Mouse (Mus musculus): ENCODE results near the gene Tmem132b.

Tmem132b gene

GRCm38 (mm10) chr5:125676025-125676623, 144.6 kb downstream of the Tmem132b start:
- no peak for DNase-seq (ENCODE audit: low spot score)

- DNase-seq (ENCODE audit: low spot score) = no peak
Measured at GRCm38 (mm10) chr5:125680889-125681288, 149.3 kb downstream of the Tmem132b start.

GRCm38 (mm10) chr5:125683491-125683890, 151.9 kb downstream of the Tmem132b start:
- no peak for DNase-seq (ENCODE audit: low spot score)

- no peak for DNase-seq (ENCODE audit: low spot score)
Measured at GRCm38 (mm10) chr5:125685681-125686331, 154.2 kb downstream of the Tmem132b start.

GRCm38 (mm10) chr5:125692538-125692937, 161.0 kb downstream of the Tmem132b start:
- DNase-seq (ENCODE audit: low spot score) = no peak

GRCm38 (mm10) chr5:125699395-125699794, 167.8 kb downstream of the Tmem132b start:
- DNase-seq (ENCODE audit: low spot score) = no peak

GRCm38 (mm10) chr5:125700234-125700633, 168.7 kb downstream of the Tmem132b start:
- DNase-seq (ENCODE audit: low spot score) = no peak

GRCm38 (mm10) chr5:125705379-125705778, 173.8 kb downstream of the Tmem132b start:
- no peak for DNase-seq (ENCODE audit: low spot score)

- DNase-seq (ENCODE audit: low spot score) = no peak
Measured at GRCm38 (mm10) chr5:125709160-125709559, 177.6 kb downstream of the Tmem132b start.

- DNase-seq (ENCODE audit: low spot score) = no peak
Measured at GRCm38 (mm10) chr5:125726815-125727214, 195.2 kb downstream of the Tmem132b start.

- no peak for DNase-seq (ENCODE audit: low spot score)
Measured at GRCm38 (mm10) chr5:125727436-125727835, 195.9 kb downstream of the Tmem132b start.

GRCm38 (mm10) chr5:125727936-125728335, 196.4 kb downstream of the Tmem132b start:
- no peak for DNase-seq (ENCODE audit: low spot score)

- no peak for DNase-seq (ENCODE audit: low spot score)
Measured at GRCm38 (mm10) chr5:125728521-125728920, 196.9 kb downstream of the Tmem132b start.

GRCm38 (mm10) chr5:125733806-125734205, 202.2 kb downstream of the Tmem132b start:
- DNase-seq (ENCODE audit: low spot score) = no peak

- DNase-seq (ENCODE audit: low spot score) = no peak
Measured at GRCm38 (mm10) chr5:125737105-125737504, 205.5 kb downstream of the Tmem132b start.

- DNase-seq (ENCODE audit: low spot score) = no peak
Measured at GRCm38 (mm10) chr5:125743503-125743902, 211.9 kb downstream of the Tmem132b start.

GRCm38 (mm10) chr5:125745727-125746126, 214.2 kb downstream of the Tmem132b start:
- no peak for DNase-seq (ENCODE audit: low spot score)

- no peak for DNase-seq (ENCODE audit: low spot score)
Measured at GRCm38 (mm10) chr5:125751481-125751880, 219.9 kb downstream of the Tmem132b start.

GRCm38 (mm10) chr5:125752546-125752945, 221.0 kb downstream of the Tmem132b start:
- DNase-seq (ENCODE audit: low spot score) = no peak

GRCm38 (mm10) chr5:125756987-125757530, 225.5 kb downstream of the Tmem132b start:
- no peak for DNase-seq (ENCODE audit: low spot score)

- no peak for DNase-seq (ENCODE audit: low spot score)
Measured at GRCm38 (mm10) chr5:125758506-125758905, 226.9 kb downstream of the Tmem132b start.

- DNase-seq (ENCODE audit: low spot score) = no peak
Measured at GRCm38 (mm10) chr5:125766941-125767340, 235.4 kb downstream of the Tmem132b start.

- DNase-seq (ENCODE audit: low spot score) = no peak
Measured at GRCm38 (mm10) chr5:125767950-125768349, 236.4 kb downstream of the Tmem132b start.

GRCm38 (mm10) chr5:125772238-125772637, 240.7 kb downstream of the Tmem132b start:
- no peak for DNase-seq (ENCODE audit: low spot score)
